Mouse (Mus musculus) cerebellum, postnatal 10 days (tissue): ENCODE data around the gene Wdr93.
"Not testable (repeated sequence)": the region's sequence is repeated elsewhere in the genome, so short reads cannot be mapped to it uniquely, and the experiment has no call there.

Experiments used
- DNase-seq, 2 experiments: peaks; one replicate each; pipeline ENCODE4 v3.0.0; 2021; ENCODE audit warnings: mixed read lengths in 2 of 2

Gene Wdr93

GRCm38 (mm10) chr7:79749511-79749910 is 6.5 kb downstream of the Wdr93 start:
- DNase-seq, result no peak

GRCm38 (mm10) chr7:79756334-79756733 is 13.4 kb downstream of the Wdr93 start:
- DNase-seq, result no peak

- DNase-seq, result no peak
Observed at GRCm38 (mm10) chr7:79758176-79758575, 15.2 kb downstream of the Wdr93 start.

- no peak for DNase-seq
Observed at GRCm38 (mm10) chr7:79759766-79760165, 16.8 kb downstream of the Wdr93 start.

GRCm38 (mm10) chr7:79761124-79761876 is 18.3 kb downstream of the Wdr93 start:
- DNase-seq, result peak; percentile 46 to 54

- no peak for DNase-seq
Observed at GRCm38 (mm10) chr7:79762106-79762505, 19.1 kb downstream of the Wdr93 start.

- no peak for DNase-seq
Observed at GRCm38 (mm10) chr7:79765991-79766390, 23.0 kb downstream of the Wdr93 start.

GRCm38 (mm10) chr7:79769664-79770063 is 26.7 kb downstream of the Wdr93 start:
- DNase-seq, result no peak

GRCm38 (mm10) chr7:79771561-79772512 is 28.9 kb downstream of the Wdr93 start:
- DNase-seq, result no peak

GRCm38 (mm10) chr7:79780647-79781626 is 38.0 kb downstream of the Wdr93 start:
- DNase-seq, result peak; percentile 85 to 91

- no peak for DNase-seq
Observed at GRCm38 (mm10) chr7:79781826-79782515, 39.0 kb downstream of the Wdr93 start.

- no peak for DNase-seq
Observed at GRCm38 (mm10) chr7:79782516-79782855, 39.5 kb downstream of the Wdr93 start.

- DNase-seq, result peak; percentile 82 to 87
Observed at GRCm38 (mm10) chr7:79786295-79786694, 43.3 kb downstream of the Wdr93 start.

GRCm38 (mm10) chr7:79789812-79790211 is 46.8 kb downstream of the Wdr93 start:
- DNase-seq, result not testable (repeated sequence)

GRCm38 (mm10) chr7:79792635-79793421 is 49.9 kb downstream of the Wdr93 start:
- DNase-seq, result peak; percentile 61 to 71

GRCm38 (mm10) chr7:79793688-79794087 is 50.7 kb downstream of the Wdr93 start, which contains the start of gene Mesp1:
TSS of gene Mesp1 (minus strand) at chr7:79793788.
- no peak for DNase-seq

- peak; percentile 25 to 38 for DNase-seq
Observed at GRCm38 (mm10) chr7:79798606-79799005, 55.6 kb downstream of the Wdr93 start.

- peak; percentile 84 to 88 for DNase-seq
Observed at GRCm38 (mm10) chr7:79799048-79799447, 56.1 kb downstream of the Wdr93 start.

- DNase-seq, result no peak
Observed at GRCm38 (mm10) chr7:79799506-79799905, 56.5 kb downstream of the Wdr93 start.

- DNase-seq, result no peak
Observed at GRCm38 (mm10) chr7:79800336-79800735, 57.4 kb downstream of the Wdr93 start.

- DNase-seq, result no peak
Observed at GRCm38 (mm10) chr7:79801391-79801790, 58.4 kb downstream of the Wdr93 start.
